Mouse (Mus musculus): Measurements from ENCODE around the gene Ccdc185.

Ccdc185 gene

DNA sequence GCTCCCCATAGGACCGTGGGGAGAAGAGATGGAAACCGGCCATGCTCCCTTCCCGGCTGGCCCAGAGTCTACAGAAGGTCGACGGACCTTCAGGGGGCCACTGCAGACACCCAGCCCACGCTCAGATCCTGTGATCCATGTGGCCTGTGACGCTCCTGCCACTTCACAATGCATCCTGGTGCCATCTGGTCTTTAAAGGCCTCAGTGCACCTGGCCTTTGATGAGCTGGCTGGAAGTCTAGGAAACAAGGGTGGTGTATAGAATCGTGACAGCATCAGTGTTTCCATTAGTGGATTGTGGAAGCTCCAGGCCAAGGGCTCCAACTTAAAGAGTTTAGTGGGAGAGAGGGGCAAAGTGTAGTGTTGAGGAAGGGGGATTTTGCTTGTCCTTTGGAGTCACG, at the start of gene Ccdc185:
Gene Ccdc185, minus strand, starts transcription at position 101 of the 400 bp plus-strand sequence.
- no peak for DNase-seq (ENCODE audit: low read depth, low spot score)

DNA sequence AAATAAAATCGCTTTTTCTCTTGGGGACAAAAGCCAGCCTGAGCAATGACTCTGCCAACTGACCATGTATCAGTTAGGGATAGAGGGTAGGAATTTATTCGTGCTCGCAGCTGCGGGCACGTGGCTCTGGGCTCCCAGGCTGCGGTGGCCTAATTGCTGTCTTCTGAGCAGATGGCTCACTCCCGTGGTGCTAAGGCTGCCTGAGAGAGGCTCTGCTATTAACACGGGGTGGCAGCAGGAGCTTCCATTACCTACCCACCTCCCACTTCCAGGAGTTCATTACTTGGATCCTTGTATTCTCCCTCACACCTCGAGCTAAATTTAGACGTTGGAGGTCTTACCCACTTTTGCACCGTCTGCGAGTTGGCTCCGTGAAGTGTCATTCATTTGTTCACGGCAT, 48.1 kb upstream of the Ccdc185 start:
- peak; percentile 82 for DNase-seq (ENCODE audit: low read depth, low spot score)

- DNase-seq (ENCODE audit: low read depth, low spot score): peak; percentile 86
These were observed 45.6 kb upstream of the Ccdc185 start for GRCm38 (mm10) chr1:182794628-182795027.

- DNase-seq (ENCODE audit: low read depth, low spot score): peak; percentile 90
These were observed 45.2 kb upstream of the Ccdc185 start for GRCm38 (mm10) chr1:182794221-182794620.

DNA sequence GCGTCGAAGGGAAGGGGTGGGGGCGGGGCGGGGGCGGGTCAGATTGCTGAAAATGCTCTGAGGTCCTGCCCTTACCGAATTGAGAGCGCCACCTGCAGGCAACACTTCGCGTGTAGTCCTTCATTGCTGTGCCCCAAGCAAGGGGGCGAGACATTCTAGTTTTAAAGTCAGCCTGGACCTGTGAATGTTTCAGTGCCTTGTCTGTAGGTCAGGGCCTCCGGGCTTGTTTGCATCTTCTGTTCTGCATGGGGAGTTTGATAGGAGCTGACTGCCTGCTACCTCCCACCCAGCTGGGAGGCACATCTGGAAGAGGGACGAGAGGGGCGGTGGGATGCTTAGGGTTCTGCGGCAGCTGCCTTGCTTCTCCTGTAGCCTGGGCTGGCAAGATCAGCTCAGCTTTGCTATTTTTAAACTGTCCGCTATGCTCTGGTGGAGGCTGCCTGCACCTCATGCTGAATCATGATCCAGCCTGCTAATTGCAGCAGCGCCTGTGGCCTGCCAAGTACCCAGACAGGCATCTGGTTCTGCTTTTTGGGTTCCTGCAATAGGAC, 43.6 kb upstream of the Ccdc185 start:
- DNase-seq (ENCODE audit: low read depth, low spot score): peak; percentile 84

GRCm38 (mm10) chr1:182788896-182789295, 39.9 kb upstream of the Ccdc185 start:
- DNase-seq (ENCODE audit: low read depth, low spot score): no peak

DNA sequence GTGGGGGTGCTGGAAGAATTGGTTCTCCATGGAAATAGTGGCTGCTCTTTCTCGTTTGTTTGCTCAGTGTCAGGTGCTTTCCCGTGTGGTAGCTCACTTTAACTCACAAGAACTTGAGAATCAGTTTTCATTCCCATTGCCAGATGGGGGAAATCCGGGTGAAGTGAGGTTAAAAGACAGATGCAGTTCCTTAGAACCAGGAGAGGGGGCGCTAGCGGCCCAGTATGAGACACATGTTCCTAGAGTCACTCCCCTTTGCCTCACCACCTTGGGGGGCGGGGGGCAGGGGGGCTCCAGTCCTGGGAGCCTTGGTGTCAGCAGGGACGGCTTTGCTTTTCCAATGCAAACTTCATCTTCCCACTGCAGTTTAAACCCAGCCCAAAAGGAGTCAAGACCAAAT, 38.0 kb upstream of the Ccdc185 start:
- no peak for DNase-seq (ENCODE audit: low read depth, low spot score)

GRCm38 (mm10) chr1:182785504-182785903, 36.5 kb upstream of the Ccdc185 start:
- DNase-seq (ENCODE audit: low read depth, low spot score): no peak

DNA sequence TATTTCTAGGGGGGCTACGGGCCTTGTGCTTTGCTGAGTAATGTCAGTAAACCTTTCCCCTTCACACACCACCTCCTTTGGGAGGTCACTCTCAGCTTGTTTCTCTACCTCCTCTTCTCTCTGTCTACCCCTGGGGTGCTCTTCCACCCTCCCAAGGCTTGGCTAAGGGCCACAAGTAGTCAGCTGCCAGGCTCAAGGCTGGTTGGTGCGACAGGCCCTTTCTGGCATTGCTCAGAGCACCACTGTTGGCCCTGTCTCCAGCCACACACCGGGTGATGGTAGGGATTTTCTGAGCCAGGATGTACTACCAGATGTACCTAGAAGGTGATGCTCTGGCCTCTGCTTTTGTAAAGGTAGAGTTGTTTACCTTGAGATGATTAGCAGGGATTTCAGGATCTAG, 35.8 kb upstream of the Ccdc185 start:
- DNase-seq (ENCODE audit: low read depth, low spot score): no peak

- no peak for DNase-seq (ENCODE audit: low read depth, low spot score)
These were observed 34.8 kb upstream of the Ccdc185 start for GRCm38 (mm10) chr1:182783774-182784173.

GRCm38 (mm10) chr1:182779024-182779520, 30.1 kb upstream of the Ccdc185 start:
- no peak for DNase-seq (ENCODE audit: low read depth, low spot score)

GRCm38 (mm10) chr1:182778225-182778624, 29.2 kb upstream of the Ccdc185 start:
- no peak for DNase-seq (ENCODE audit: low read depth, low spot score)

DNA sequence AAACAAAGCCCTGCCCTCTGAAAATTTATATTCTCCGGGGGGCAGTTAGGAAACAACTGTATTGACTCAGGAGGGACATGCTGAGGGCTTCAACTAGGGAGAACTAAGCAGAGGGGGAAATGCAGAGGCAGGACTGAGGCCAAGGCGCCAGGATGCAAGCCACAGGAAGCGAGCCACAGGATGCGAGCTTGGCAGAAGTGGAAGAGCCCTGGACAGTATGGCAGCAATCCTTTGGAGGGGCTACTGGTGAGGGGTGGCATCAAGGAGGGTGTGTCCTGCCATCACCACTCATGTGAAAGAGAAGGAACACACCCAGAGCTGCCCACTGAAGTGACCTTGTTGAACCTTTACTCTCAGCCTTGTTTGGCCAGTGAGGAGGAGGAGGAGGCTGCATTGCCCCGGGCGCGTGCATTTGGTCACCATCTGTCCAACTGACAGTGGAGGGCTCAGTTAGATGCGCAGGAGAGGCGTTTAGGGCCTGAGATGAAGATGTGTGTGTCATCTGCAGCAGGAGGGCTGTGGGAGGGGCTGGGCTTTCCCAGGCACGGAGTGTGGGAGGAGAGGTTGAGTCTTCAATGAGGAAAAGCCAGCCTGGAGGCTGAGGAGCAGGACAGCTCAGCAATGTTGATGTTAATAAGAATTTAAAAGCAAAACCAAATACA, 27.9 kb upstream of the Ccdc185 start:
- no peak for DNase-seq (ENCODE audit: low read depth, low spot score)

DNA sequence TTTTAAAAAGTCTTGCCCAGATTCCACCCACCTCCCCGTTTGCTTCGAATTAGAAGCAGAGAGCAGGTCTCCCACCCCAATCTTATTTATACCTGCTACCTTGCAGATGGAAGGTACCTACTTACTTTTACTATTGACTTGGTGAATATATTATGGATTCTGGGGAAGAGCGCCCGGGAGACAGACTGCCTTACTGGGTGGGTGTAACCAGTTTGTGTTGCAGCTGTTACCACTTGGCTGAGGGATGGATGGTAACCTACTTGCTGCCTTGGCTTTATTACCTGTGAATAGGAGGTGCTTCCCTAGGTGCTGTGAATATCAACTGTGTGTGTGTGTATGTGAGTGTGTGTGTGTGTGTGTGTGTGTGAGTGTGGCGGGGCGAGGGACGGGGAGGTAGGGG, 26.6 kb upstream of the Ccdc185 start:
- DNase-seq (ENCODE audit: low read depth, low spot score): no peak

DNA sequence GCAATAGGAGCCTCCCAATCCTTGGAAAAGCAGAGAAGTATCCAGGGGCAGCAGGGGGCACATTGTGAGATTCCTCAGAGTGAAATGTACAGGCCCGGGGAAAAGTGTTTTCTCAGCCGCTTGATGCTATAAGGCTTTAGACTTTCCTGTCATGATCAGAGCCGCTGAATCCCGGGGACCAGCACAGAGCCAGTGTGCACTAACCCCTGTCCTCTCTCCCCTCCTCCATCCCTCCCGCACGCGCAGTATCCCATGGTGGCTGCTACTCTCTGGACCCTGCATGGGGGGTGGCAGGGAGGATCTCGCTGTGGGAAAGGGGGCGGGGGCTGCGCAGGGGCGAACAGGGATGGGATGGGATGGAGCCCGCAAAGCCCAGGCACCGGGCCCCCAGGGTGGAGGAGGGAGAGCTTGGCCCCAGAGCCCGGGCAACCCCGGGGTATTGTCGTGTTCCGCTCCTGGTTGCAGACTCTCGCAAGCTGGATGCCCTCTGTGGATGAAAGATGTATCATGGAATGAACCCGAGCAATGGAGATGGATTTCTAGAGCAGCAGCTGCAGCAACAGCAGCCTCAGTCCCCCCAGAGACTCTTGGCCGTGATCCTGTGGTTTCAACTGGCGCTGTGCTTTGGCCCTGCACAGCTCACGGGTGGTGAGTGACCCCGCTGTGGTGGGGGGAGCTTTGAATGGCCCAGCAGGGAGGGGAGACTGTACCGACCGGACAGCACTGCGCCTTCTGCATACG, 15.7 kb upstream of the Ccdc185 start:
- no peak for DNase-seq (ENCODE audit: low read depth, low spot score)

- peak; percentile 76 for DNase-seq (ENCODE audit: low read depth, low spot score)
These were observed 14.9 kb upstream of the Ccdc185 start, which contains the start of gene Susd4 for GRCm38 (mm10) chr1:182763716-182764461. Susd4 (plus strand) TSS chr1:182763860.

GRCm38 (mm10) chr1:182763191-182763715, 14.3 kb upstream of the Ccdc185 start:
- DNase-seq (ENCODE audit: low read depth, low spot score): no peak

DNA sequence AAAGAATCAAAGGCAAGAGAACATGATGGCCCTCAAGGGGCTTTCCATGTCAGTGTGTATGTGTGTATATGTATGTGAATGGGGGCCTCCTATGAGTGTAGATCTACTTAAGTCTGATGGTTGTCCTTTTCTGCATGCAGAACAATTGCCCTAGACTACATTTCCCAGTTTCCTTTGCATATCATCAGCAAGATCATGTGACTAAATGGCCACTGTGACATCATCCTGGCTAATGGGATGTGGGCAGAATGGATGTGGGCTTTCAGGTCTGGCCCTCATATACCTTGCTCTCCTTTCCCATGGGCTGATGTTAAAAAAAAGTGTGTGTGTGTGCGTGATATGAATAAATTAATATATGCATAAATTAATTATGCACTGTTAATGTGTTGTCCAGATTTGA, 9.8 kb upstream of the Ccdc185 start:
- no peak for DNase-seq (ENCODE audit: low read depth, low spot score)

GRCm38 (mm10) chr1:182754865-182755264, 5.9 kb upstream of the Ccdc185 start:
- no peak for DNase-seq (ENCODE audit: low read depth, low spot score)

- no peak for DNase-seq (ENCODE audit: low read depth, low spot score)
These were observed 4.7 kb upstream of the Ccdc185 start for GRCm38 (mm10) chr1:182753694-182754093.

DNA sequence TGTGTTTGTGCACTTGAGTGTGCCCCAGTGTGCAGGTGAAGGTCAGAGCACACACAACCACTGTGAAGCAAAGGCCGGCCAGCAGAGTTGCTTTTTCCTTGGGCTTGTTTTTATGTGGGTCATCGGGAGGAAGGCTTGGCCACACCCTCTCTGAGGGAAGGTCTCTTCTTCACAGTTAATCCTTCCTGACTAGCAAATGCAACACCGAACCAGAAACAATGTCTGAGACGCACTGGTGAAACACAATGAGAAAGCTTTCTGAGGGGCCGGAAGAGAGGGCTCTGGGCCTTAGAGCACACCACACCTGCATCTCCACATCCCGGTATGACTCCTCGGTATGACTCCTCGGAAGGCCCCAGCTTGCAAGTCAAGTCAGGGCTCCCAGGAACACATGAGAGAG, 2.3 kb upstream of the Ccdc185 start:
- DNase-seq (ENCODE audit: low read depth, low spot score): no peak

- DNase-seq (ENCODE audit: low read depth, low spot score): no peak
These were observed 1.1 kb downstream of the Ccdc185 start for GRCm38 (mm10) chr1:182747834-182748233.

Measured in telencephalon, adult 2 months (tissue).